Mouse (Mus musculus): Measurements from ENCODE around the gene Alas2. TPM values are rescaled to one million over a fixed set of nuclear protein-coding genes. Genes with fewer than 3 reads are reported as not detected.
A peak's percentile ranks its signal among the peaks of the same experiment; 100 is the strongest.

The Alas2 gene
- 10 to 100 TPM; 24.8 to 27.5 TPM for total RNA-seq (2021)
- polyA plus RNA-seq (2012; rRNA removed), result 2.2 and 3.6 TPM in 2 replicates
- long read RNA-seq, transcript Alas2-201 (11 exons, 2,037 nt), result major isoform, 18 of 20 reads
- long read RNA-seq, partial matches to known transcripts, result 1 of 20 reads
- long read RNA-seq, other reads (novel, unspliced or antisense), result 0 of 20 reads

GRCm38 (mm10) chrX:150547239-150547638 lies at the start of gene Alas2:
Gene Alas2, plus strand, starts transcription at chrX:150547375.
- DNase-seq, result no peak

- no peak for DNase-seq
These were observed 38.5 kb upstream of the Alas2 start for GRCm38 (mm10) chrX:150508696-150509095.

GRCm38 (mm10) chrX:150510631-150511030 lies 36.5 kb upstream of the Alas2 start:
- peak; percentile 20 for DNase-seq

GRCm38 (mm10) chrX:150511274-150511673 lies 35.9 kb upstream of the Alas2 start:
- peak; percentile 5 for DNase-seq

GRCm38 (mm10) chrX:150514127-150514526 lies 33.0 kb upstream of the Alas2 start:
- no peak for DNase-seq

GRCm38 (mm10) chrX:150516015-150516414 lies 31.2 kb upstream of the Alas2 start:
- no peak for DNase-seq

GRCm38 (mm10) chrX:150516477-150516876 lies 30.7 kb upstream of the Alas2 start:
- DNase-seq, result no peak

GRCm38 (mm10) chrX:150540111-150540510 lies 7.1 kb upstream of the Alas2 start:
- no peak for DNase-seq

- no peak for DNase-seq
These were observed 5.5 kb upstream of the Alas2 start for GRCm38 (mm10) chrX:150541684-150542083.

- no peak for DNase-seq
These were observed 2.5 kb downstream of the Alas2 start for GRCm38 (mm10) chrX:150549639-150550038.

- DNase-seq, result peak; percentile 11
These were observed 4.8 kb downstream of the Alas2 start for GRCm38 (mm10) chrX:150551986-150552385.

GRCm38 (mm10) chrX:150554032-150554431 lies 6.9 kb downstream of the Alas2 start:
- peak; percentile 1 for DNase-seq

- DNase-seq, result no peak
These were observed 17.6 kb downstream of the Alas2 start for GRCm38 (mm10) chrX:150564644-150565357.

- no peak for DNase-seq
These were observed 34.7 kb downstream of the Alas2 start for GRCm38 (mm10) chrX:150581921-150582320.

- no peak for DNase-seq
These were observed 37.9 kb downstream of the Alas2 start for GRCm38 (mm10) chrX:150585116-150585515.

GRCm38 (mm10) chrX:150588023-150588764 lies 41.0 kb downstream of the Alas2 start, which contains the start of gene Pfkfb1:
Gene Pfkfb1, plus strand, starts transcription at chrX:150588229.
- DNase-seq, result peak; percentile 88

GRCm38 (mm10) chrX:150589696-150590095 lies 42.5 kb downstream of the Alas2 start, which contains the start of gene Apex2:
Gene Apex2, minus strand, starts transcription at chrX:150589868.
- no peak for DNase-seq

GRCm38 (mm10) chrX:150593266-150594035 lies 46.3 kb downstream of the Alas2 start:
- DNase-seq, result peak; percentile 31

- DNase-seq, result no peak
These were observed 47.0 kb downstream of the Alas2 start for GRCm38 (mm10) chrX:150594176-150594575.

GRCm38 (mm10) chrX:150595016-150595760 lies 48.0 kb downstream of the Alas2 start:
- DNase-seq, result no peak

- DNase-seq, result peak; percentile 28
These were observed 51.7 kb downstream of the Alas2 start for GRCm38 (mm10) chrX:150598882-150599281.

All from adrenal gland, adult 2 months (tissue).